Mouse (Mus musculus): ENCODE results near the gene Matk.

DNA sequence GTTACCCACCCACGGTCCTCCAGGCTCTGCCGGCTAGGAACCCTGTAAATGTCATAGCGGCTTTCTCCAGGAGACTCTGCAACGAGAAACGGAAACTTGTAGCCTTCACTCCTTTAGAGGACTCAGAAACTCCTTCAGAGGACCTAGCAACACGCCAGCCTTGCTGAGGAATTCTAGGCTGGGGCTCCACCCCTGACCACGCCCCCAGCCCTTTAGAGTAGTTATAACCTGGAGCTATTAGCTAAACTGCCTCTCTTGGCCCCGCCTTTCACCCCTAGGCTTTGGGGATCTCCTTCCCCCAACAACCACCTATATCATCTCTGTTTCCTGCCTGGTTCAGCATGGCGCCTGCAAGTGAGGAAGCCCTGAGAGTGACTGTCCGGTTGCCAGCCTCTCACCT lies 26.8 kb downstream of the Matk start:
- no peak for TF ChIP-seq CTCF (conservative IDR thresholded peaks at IDR 0.05; ENCODE audit: low read length)
- TF ChIP-seq POU5F1 (IDR thresholded peaks at IDR 0.05; ENCODE audit: borderline replicate concordance, low read length), result no peak
